Mouse (Mus musculus) ZHBTc4 (cell line): ENCODE data around the gene Slc15a5.
A peak's percentile ranks its signal among the peaks of the same experiment; 100 is the strongest.

Source experiments
- DNase-seq: peaks from one replicate; pipeline ENCODE4 v3.0.0-alpha.2; 2011; ENCODE audit warnings: low read depth, low spot score

The Slc15a5 gene

GRCm38 (mm10) chr6:137962836-137963235 lies 116.9 kb downstream of the Slc15a5 start:
- no peak for DNase-seq

- no peak for DNase-seq
Observed at GRCm38 (mm10) chr6:137960023-137960778, 119.5 kb downstream of the Slc15a5 start.

- DNase-seq = no peak
Observed at GRCm38 (mm10) chr6:137957630-137958029, 122.1 kb downstream of the Slc15a5 start.

GRCm38 (mm10) chr6:137956783-137957429 lies 122.8 kb downstream of the Slc15a5 start:
- DNase-seq = peak; percentile 30

GRCm38 (mm10) chr6:137946520-137946919 lies 133.2 kb downstream of the Slc15a5 start:
- DNase-seq = no peak

GRCm38 (mm10) chr6:137940374-137941218 lies 139.1 kb downstream of the Slc15a5 start:
- peak; percentile 73 for DNase-seq

- no peak for DNase-seq
Observed at GRCm38 (mm10) chr6:137937541-137937940, 142.2 kb downstream of the Slc15a5 start.

GRCm38 (mm10) chr6:137936268-137936667 lies 143.4 kb downstream of the Slc15a5 start:
- no peak for DNase-seq

- DNase-seq = no peak
Observed at GRCm38 (mm10) chr6:137935857-137936256, 143.9 kb downstream of the Slc15a5 start.

GRCm38 (mm10) chr6:137935341-137935740 lies 144.4 kb downstream of the Slc15a5 start:
- DNase-seq = no peak

- no peak for DNase-seq
Observed at GRCm38 (mm10) chr6:137934545-137935298, 145.0 kb downstream of the Slc15a5 start.
